Mouse (Mus musculus): ENCODE results near the gene Lrrfip2. TPM values are rescaled to one million over a fixed set of nuclear protein-coding genes. Genes with fewer than 3 reads are reported as not detected.

Lrrfip2 gene
- 34.5 and 35.0 TPM in 2 replicates for polyA plus RNA-seq (2014; fragmentation: Nextera tagmentation; extraction: Ambion mirVana)

GRCm38 (mm10) chr9:111117126-111117642 lies at the start of gene Lrrfip2:
Gene Lrrfip2, plus strand, starts transcription at chr9:111117592.
- WGBS: 28% methylated on average over 14 of the region's 14 CpGs
- H3K27me3 ChIP-seq (ENCODE audit: control insufficient read depth, insufficient read depth, low read length): no peaks in the 10 kb centered on the region
- peak within 1 kb of the TSS; percentile 74 for H3K9ac ChIP-seq (replicated peaks; ENCODE audit: low read depth, low read length)

DNA sequence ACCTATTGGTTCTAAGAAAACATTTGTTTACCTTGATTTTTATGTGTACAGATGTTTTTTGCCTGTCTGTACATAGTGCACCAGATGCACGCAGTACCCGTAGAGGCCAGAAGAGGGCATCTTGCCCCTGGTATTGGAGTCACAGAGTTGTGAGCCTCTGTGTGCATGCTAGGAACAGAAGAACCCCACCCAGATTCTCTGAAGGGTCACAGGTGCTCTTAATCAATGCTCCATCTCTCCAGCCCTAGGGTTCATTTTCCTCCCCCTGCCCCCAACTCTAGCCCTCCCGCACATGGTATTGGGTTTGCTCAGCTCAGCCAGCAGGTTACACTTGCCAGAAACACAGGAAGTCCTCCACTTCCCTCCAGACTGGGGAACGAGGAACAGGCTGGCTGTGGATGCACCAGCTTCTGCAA lies 46.8 kb upstream of the Lrrfip2 start:
- peak; percentile 63; the same call in 1 of the 2 replicates for ATAC-seq (ENCODE audit: insufficient number of reproducible peaks, insufficient read depth, low FRiP score, low read depth)
- Histone ChIP-seq H3K27ac (ENCODE audit: low read length) (no peak overlapping the region), H3K4me3 (ENCODE audit: low read depth, low read length) (no peak overlapping the region), H3K36me3 (ENCODE audit: control insufficient read depth, insufficient read depth, low read length) (no peaks in the 10 kb centered on the region), H3K4me1 (ENCODE audit: control insufficient read depth, insufficient read depth, low read length) (no peaks in the 10 kb centered on the region), H3K4me2 (replicated peaks; ENCODE audit: low read depth, low read length) (no peak overlapping the region), H3K9ac (replicated peaks; ENCODE audit: low read depth, low read length) (no peak overlapping the region), H3K9me3 (ENCODE audit: control insufficient read depth, low read depth, low read length) (peaks cover 9% of the 10 kb centered on the region; the same call in 1 of the 2 replicates), H3K27me3 (ENCODE audit: control insufficient read depth, insufficient read depth, low read length) (no peaks in the 10 kb centered on the region)
- WGBS: 25% methylated on average over 4 of the region's 4 CpGs

More at GRCm38 (mm10) chr9:111117126-111117642, at the start of gene Lrrfip2:
- H3K9me3 ChIP-seq (ENCODE audit: control insufficient read depth, low read depth, low read length): no peaks in the 10 kb centered on the region
- peak within 1 kb of the TSS; percentile 99 for H3K4me3 ChIP-seq (ENCODE audit: low read depth, low read length)
- ATAC-seq (ENCODE audit: insufficient number of reproducible peaks, insufficient read depth, low FRiP score, low read depth): no peak
- peak within 1 kb of the TSS; percentile 78 for H3K4me2 ChIP-seq (replicated peaks; ENCODE audit: low read depth, low read length)
- H3K4me1 ChIP-seq (ENCODE audit: control insufficient read depth, insufficient read depth, low read length): no peaks in the 10 kb centered on the region
- H3K36me3 ChIP-seq (ENCODE audit: control insufficient read depth, insufficient read depth, low read length): no peaks in the 10 kb centered on the region; the same call in 1 of the 2 replicates
- H3K27ac ChIP-seq (ENCODE audit: low read length): peak within 1 kb of the TSS; percentile 74

GRCm38 (mm10) chr9:111072175-111072574 lies 45.2 kb upstream of the Lrrfip2 start:
- H3K27me3 ChIP-seq (ENCODE audit: control insufficient read depth, insufficient read depth, low read length): no peaks in the 10 kb centered on the region
- H3K4me3 ChIP-seq (ENCODE audit: low read depth, low read length): no peak overlapping the region
- no peak overlapping the region for H3K4me2 ChIP-seq (replicated peaks; ENCODE audit: low read depth, low read length)
- 53% methylated on average over 7 of the region's 7 CpGs for WGBS
- H3K36me3 ChIP-seq (ENCODE audit: control insufficient read depth, insufficient read depth, low read length): no peaks in the 10 kb centered on the region
- ATAC-seq (ENCODE audit: insufficient number of reproducible peaks, insufficient read depth, low FRiP score, low read depth): no peak
- no peak overlapping the region for H3K9ac ChIP-seq (replicated peaks; ENCODE audit: low read depth, low read length)
- H3K4me1 ChIP-seq (ENCODE audit: control insufficient read depth, insufficient read depth, low read length): no peaks in the 10 kb centered on the region
- no peak overlapping the region for H3K27ac ChIP-seq (ENCODE audit: low read length)
- H3K9me3 ChIP-seq (ENCODE audit: control insufficient read depth, low read depth, low read length): peaks cover 9% of the 10 kb centered on the region; the same call in 1 of the 2 replicates

DNA sequence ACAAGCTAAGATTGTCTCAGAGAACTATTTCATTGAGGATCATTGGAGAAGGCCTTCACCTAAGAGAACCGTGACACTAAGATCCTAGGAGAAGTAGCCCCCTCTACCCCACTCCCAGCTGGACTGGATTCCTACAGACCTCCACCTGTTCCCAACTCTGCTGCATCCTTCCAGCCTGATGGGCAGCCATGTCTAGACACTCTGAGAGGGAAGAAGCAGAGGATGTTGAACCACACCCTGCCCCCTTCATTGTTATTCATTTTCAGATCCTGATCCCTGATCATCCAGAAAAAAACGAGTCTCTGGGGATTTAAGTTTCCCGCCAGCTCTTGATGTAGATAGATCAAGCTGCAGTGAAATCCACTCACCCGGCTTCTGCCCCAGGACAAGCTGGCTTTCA lies 44.4 kb upstream of the Lrrfip2 start:
- Histone ChIP-seq H3K27me3 (ENCODE audit: control insufficient read depth, insufficient read depth, low read length) (no peaks in the 10 kb centered on the region), H3K4me2 (replicated peaks; ENCODE audit: low read depth, low read length) (no peak overlapping the region), H3K4me1 (ENCODE audit: control insufficient read depth, insufficient read depth, low read length) (no peaks in the 10 kb centered on the region), H3K9me3 (ENCODE audit: control insufficient read depth, low read depth, low read length) (peaks cover 9% of the 10 kb centered on the region; the same call in 1 of the 2 replicates), H3K9ac (replicated peaks; ENCODE audit: low read depth, low read length) (no peak overlapping the region), H3K4me3 (ENCODE audit: low read depth, low read length) (no peak overlapping the region), H3K27ac (ENCODE audit: low read length) (no peak overlapping the region), H3K36me3 (ENCODE audit: control insufficient read depth, insufficient read depth, low read length) (no peaks in the 10 kb centered on the region)
- WGBS: 79% methylated on average over 4 of the region's 4 CpGs
- no peak for ATAC-seq (ENCODE audit: insufficient number of reproducible peaks, insufficient read depth, low FRiP score, low read depth)

GRCm38 (mm10) chr9:111077745-111078144 lies 39.6 kb upstream of the Lrrfip2 start:
- Histone ChIP-seq H3K4me3 (ENCODE audit: low read depth, low read length) (no peak overlapping the region), H3K4me2 (replicated peaks; ENCODE audit: low read depth, low read length) (no peak overlapping the region), H3K27me3 (ENCODE audit: control insufficient read depth, insufficient read depth, low read length) (no peaks in the 10 kb centered on the region), H3K9me3 (ENCODE audit: control insufficient read depth, low read depth, low read length) (peaks cover 9% of the 10 kb centered on the region; the same call in 1 of the 2 replicates), H3K27ac (ENCODE audit: low read length) (no peak overlapping the region), H3K36me3 (ENCODE audit: control insufficient read depth, insufficient read depth, low read length) (no peaks in the 10 kb centered on the region), H3K4me1 (ENCODE audit: control insufficient read depth, insufficient read depth, low read length) (no peaks in the 10 kb centered on the region), H3K9ac (replicated peaks; ENCODE audit: low read depth, low read length) (no peak overlapping the region)
- no peak for ATAC-seq (ENCODE audit: insufficient number of reproducible peaks, insufficient read depth, low FRiP score, low read depth)
- 76% methylated on average over 5 of the region's 5 CpGs for WGBS

DNA sequence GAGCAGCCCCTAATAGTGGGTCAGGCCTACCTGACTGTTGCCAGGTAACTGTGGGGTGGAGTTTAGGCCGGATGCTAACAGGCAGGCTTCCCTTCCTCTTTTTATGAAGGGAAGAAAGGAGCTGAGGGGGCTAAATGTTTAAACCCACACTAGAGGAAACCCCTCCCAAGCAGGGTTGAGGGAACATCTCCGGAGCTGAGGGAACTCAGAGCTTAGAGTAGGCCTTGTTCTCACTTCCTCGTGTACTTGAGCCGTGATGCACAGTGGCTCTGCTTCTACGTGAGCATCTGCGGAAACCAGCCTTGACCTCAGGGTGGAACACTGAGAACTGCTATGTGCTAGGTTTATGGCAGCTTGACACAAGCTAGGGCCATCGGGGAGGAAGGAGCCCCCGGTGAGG lies 36.6 kb upstream of the Lrrfip2 start:
- H3K4me2 ChIP-seq (replicated peaks; ENCODE audit: low read depth, low read length): no peak overlapping the region
- no peak overlapping the region for H3K9ac ChIP-seq (replicated peaks; ENCODE audit: low read depth, low read length)
- no peak for ATAC-seq (ENCODE audit: insufficient number of reproducible peaks, insufficient read depth, low FRiP score, low read depth)
- no peaks in the 10 kb centered on the region for H3K9me3 ChIP-seq (ENCODE audit: control insufficient read depth, low read depth, low read length)
- H3K27me3 ChIP-seq (ENCODE audit: control insufficient read depth, insufficient read depth, low read length): no peaks in the 10 kb centered on the region
- 90% methylated on average over 8 of the region's 8 CpGs for WGBS
- H3K4me3 ChIP-seq (ENCODE audit: low read depth, low read length): no peak overlapping the region
- no peak overlapping the region for H3K27ac ChIP-seq (ENCODE audit: low read length)
- H3K36me3 ChIP-seq (ENCODE audit: control insufficient read depth, insufficient read depth, low read length): no peaks in the 10 kb centered on the region
- no peaks in the 10 kb centered on the region for H3K4me1 ChIP-seq (ENCODE audit: control insufficient read depth, insufficient read depth, low read length)

DNA sequence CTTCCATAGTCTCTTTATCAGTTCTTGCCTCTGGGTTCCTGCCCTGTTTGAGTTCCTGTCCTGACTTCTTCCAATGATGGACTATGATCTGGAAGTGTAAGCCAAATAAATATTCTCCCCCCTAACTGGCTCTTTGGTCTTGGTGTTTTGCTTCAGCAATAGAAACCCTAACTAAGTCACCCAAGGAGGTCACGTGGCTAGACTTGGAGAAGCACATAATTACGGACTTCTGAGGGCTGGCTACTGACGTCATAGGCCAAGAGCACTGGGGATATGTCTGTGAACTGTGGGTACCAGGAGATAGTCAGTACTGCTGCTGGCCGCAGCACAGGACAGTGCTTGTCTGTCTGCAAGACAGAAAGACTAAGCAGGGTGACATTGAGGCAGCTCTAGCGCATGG lies 35.6 kb upstream of the Lrrfip2 start:
- Histone ChIP-seq H3K4me3 (ENCODE audit: low read depth, low read length) (no peak overlapping the region), H3K4me2 (replicated peaks; ENCODE audit: low read depth, low read length) (no peak overlapping the region), H3K9ac (replicated peaks; ENCODE audit: low read depth, low read length) (no peak overlapping the region), H3K36me3 (ENCODE audit: control insufficient read depth, insufficient read depth, low read length) (no peaks in the 10 kb centered on the region), H3K4me1 (ENCODE audit: control insufficient read depth, insufficient read depth, low read length) (no peaks in the 10 kb centered on the region), H3K27me3 (ENCODE audit: control insufficient read depth, insufficient read depth, low read length) (no peaks in the 10 kb centered on the region), H3K9me3 (ENCODE audit: control insufficient read depth, low read depth, low read length) (no peaks in the 10 kb centered on the region), H3K27ac (ENCODE audit: low read length) (no peak overlapping the region)
- 87% methylated on average over 5 of the region's 5 CpGs for WGBS
- ATAC-seq (ENCODE audit: insufficient number of reproducible peaks, insufficient read depth, low FRiP score, low read depth): no peak

GRCm38 (mm10) chr9:111085329-111085728 lies 32.1 kb upstream of the Lrrfip2 start:
- Histone ChIP-seq H3K36me3 (ENCODE audit: control insufficient read depth, insufficient read depth, low read length) (no peaks in the 10 kb centered on the region), H3K4me1 (ENCODE audit: control insufficient read depth, insufficient read depth, low read length) (peaks cover 5% of the 10 kb centered on the region; the same call in 1 of the 2 replicates), H3K27me3 (ENCODE audit: control insufficient read depth, insufficient read depth, low read length) (no peaks in the 10 kb centered on the region), H3K27ac (ENCODE audit: low read length) (no peak overlapping the region), H3K4me3 (ENCODE audit: low read depth, low read length) (no peak overlapping the region), H3K4me2 (replicated peaks; ENCODE audit: low read depth, low read length) (no peak overlapping the region), H3K9me3 (ENCODE audit: control insufficient read depth, low read depth, low read length) (no peaks in the 10 kb centered on the region), H3K9ac (replicated peaks; ENCODE audit: low read depth, low read length) (no peak overlapping the region)
- WGBS: 50% methylated on average over 4 of the region's 4 CpGs
- ATAC-seq (ENCODE audit: insufficient number of reproducible peaks, insufficient read depth, low FRiP score, low read depth): no peak

- Histone ChIP-seq H3K9ac (replicated peaks; ENCODE audit: low read depth, low read length) (no peak overlapping the region), H3K4me1 (ENCODE audit: control insufficient read depth, insufficient read depth, low read length) (peaks cover 5% of the 10 kb centered on the region; the same call in 1 of the 2 replicates), H3K4me3 (ENCODE audit: low read depth, low read length) (no peak overlapping the region), H3K4me2 (replicated peaks; ENCODE audit: low read depth, low read length) (no peak overlapping the region), H3K27ac (ENCODE audit: low read length) (no peak overlapping the region), H3K9me3 (ENCODE audit: control insufficient read depth, low read depth, low read length) (no peaks in the 10 kb centered on the region), H3K36me3 (ENCODE audit: control insufficient read depth, insufficient read depth, low read length) (no peaks in the 10 kb centered on the region), H3K27me3 (ENCODE audit: control insufficient read depth, insufficient read depth, low read length) (no peaks in the 10 kb centered on the region)
- WGBS: 61% methylated on average over 6 of the region's 6 CpGs
- ATAC-seq (ENCODE audit: insufficient number of reproducible peaks, insufficient read depth, low FRiP score, low read depth): no peak
Measured at GRCm38 (mm10) chr9:111086137-111086536, 31.3 kb upstream of the Lrrfip2 start.

Measured in stomach, embryonic 14.5 days (tissue).